Mouse (Mus musculus): ENCODE data around the gene Eif4a1.
A peak's percentile ranks its signal among the peaks of the same experiment; 100 is the strongest.

Eif4a1 gene

GRCm38 (mm10) chr11:69699595-69699994, 27.4 kb upstream of the Eif4a1 start:
- DNase-seq (ENCODE audit: low read depth, low spot score): no peak

GRCm38 (mm10) chr11:69698574-69698973, 26.4 kb upstream of the Eif4a1 start:
- no peak for DNase-seq (ENCODE audit: low read depth, low spot score)

- no peak for DNase-seq (ENCODE audit: low read depth, low spot score)
Measured at GRCm38 (mm10) chr11:69697396-69697795, 25.2 kb upstream of the Eif4a1 start.

GRCm38 (mm10) chr11:69695361-69696181, 23.3 kb upstream of the Eif4a1 start, which contains the start of the genes Tnfsf12 and Tnfsfm13:
TSS of gene Tnfsf12 (minus strand) at chr11:69695849.
TSS of gene Tnfsfm13 (minus strand) at chr11:69696098.
- DNase-seq (ENCODE audit: low read depth, low spot score): no peak

- no peak for DNase-seq (ENCODE audit: low read depth, low spot score)
Measured at GRCm38 (mm10) chr11:69695046-69695360, 22.8 kb upstream of the Eif4a1 start.

GRCm38 (mm10) chr11:69693421-69693965, 21.3 kb upstream of the Eif4a1 start:
- no peak for DNase-seq (ENCODE audit: low read depth, low spot score)

- DNase-seq (ENCODE audit: low read depth, low spot score): no peak
Measured at GRCm38 (mm10) chr11:69692863-69693262, 20.6 kb upstream of the Eif4a1 start.

GRCm38 (mm10) chr11:69692196-69692811, 20.1 kb upstream of the Eif4a1 start:
- DNase-seq (ENCODE audit: low read depth, low spot score): no peak

GRCm38 (mm10) chr11:69689891-69690290, 17.7 kb upstream of the Eif4a1 start:
- DNase-seq (ENCODE audit: low read depth, low spot score): no peak

GRCm38 (mm10) chr11:69687061-69687460, 14.8 kb upstream of the Eif4a1 start:
- no peak for DNase-seq (ENCODE audit: low read depth, low spot score)

GRCm38 (mm10) chr11:69686377-69686776, 14.2 kb upstream of the Eif4a1 start:
- DNase-seq (ENCODE audit: low read depth, low spot score): no peak

- DNase-seq (ENCODE audit: low read depth, low spot score): no peak
Measured at GRCm38 (mm10) chr11:69685526-69686148, 13.4 kb upstream of the Eif4a1 start, which contains the start of gene Tnfsf13. TSS of gene Tnfsf13 (minus strand) at chr11:69685784.

GRCm38 (mm10) chr11:69684936-69685335, 12.7 kb upstream of the Eif4a1 start:
- DNase-seq (ENCODE audit: low read depth, low spot score): no peak

GRCm38 (mm10) chr11:69684128-69684745, 12.0 kb upstream of the Eif4a1 start:
- DNase-seq (ENCODE audit: low read depth, low spot score): no peak

- no peak for DNase-seq (ENCODE audit: low read depth, low spot score)
Measured at GRCm38 (mm10) chr11:69683576-69683975, 11.4 kb upstream of the Eif4a1 start.

GRCm38 (mm10) chr11:69682840-69683533, 10.8 kb upstream of the Eif4a1 start:
- no peak for DNase-seq (ENCODE audit: low read depth, low spot score)

- DNase-seq (ENCODE audit: low read depth, low spot score): no peak
Measured at GRCm38 (mm10) chr11:69682209-69682839, 10.1 kb upstream of the Eif4a1 start.

- peak; percentile 99 for DNase-seq (ENCODE audit: low read depth, low spot score)
Measured at GRCm38 (mm10) chr11:69681314-69682208, 9.3 kb upstream of the Eif4a1 start, which contains the start of gene Senp3. TSS of gene Senp3 (minus strand) at chr11:69682084.

GRCm38 (mm10) chr11:69680136-69680855, 8.1 kb upstream of the Eif4a1 start:
- no peak for DNase-seq (ENCODE audit: low read depth, low spot score)
